Mouse (Mus musculus): ENCODE data around the gene Plekha5. TPM values are rescaled to one million over a fixed set of nuclear protein-coding genes. Genes with fewer than 3 reads are reported as not detected.

Plekha5 gene
- polyA plus RNA-seq, 1 experiment from 2014 or later, result 33.5 TPM

DNA sequence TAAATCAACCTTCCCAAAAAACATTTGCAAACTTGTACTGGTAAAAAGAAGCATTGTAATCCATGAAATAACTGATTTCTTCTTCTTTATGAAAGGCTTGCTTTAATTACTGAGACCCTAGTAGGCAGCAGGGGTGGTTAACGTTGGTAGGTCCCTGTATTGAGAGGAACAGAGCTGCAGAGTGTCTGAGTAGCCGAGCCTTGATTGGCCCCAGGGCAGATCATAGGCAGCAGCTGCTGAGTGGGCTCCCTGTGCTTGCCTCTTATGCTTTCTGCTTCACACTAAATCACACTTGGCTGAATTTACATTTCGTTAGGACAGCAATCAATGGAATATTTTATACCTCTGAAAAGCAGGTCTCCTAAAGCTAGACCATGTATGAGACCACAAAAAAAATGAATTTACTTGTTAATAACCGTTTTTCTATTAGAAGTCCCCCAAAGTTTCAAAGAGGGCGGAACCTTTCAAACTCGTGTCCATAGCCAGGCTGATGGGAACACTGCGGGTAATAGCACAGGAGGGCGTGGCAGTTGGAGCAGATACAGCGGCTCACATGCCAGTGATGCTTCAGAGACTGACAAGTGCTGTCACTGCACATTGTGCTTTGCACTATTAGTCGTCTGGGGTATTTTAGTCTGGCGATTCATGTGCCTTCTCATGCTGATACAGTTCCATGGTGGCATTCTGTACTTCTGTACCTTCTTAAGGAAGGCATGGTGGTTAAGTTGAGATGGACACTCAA lies 123.5 kb downstream of the Plekha5 start:
- Histone ChIP-seq H3K27ac (ENCODE audit: low read length) (no peak overlapping the region), H3K4me3 (replicated peaks; ENCODE audit: low read length) (no peak overlapping the region), H3K36me3 (ENCODE audit: control insufficient read depth, insufficient read depth) (peaks cover 22% of the 10 kb centered on the region), H3K27me3 (replicated peaks; ENCODE audit: control insufficient read depth, insufficient read depth, low read length) (no peaks in the 10 kb centered on the region), H3K9ac (replicated peaks; ENCODE audit: low read depth, low read length) (no peak overlapping the region), H3K4me2 (ENCODE audit: low read length) (no peak overlapping the region), H3K9me3 (ENCODE audit: control insufficient read depth, low read length) (no peaks in the 10 kb centered on the region), H3K4me1 (replicated peaks; ENCODE audit: control insufficient read depth, insufficient read depth, low read length) (no peaks in the 10 kb centered on the region; the same call in 1 of the 2 replicates)
- WGBS, result 64% methylated on average over 11 of the region's 11 CpGs
- peak; percentile 56; the same call in 1 of the 2 replicates for ATAC-seq

DNA sequence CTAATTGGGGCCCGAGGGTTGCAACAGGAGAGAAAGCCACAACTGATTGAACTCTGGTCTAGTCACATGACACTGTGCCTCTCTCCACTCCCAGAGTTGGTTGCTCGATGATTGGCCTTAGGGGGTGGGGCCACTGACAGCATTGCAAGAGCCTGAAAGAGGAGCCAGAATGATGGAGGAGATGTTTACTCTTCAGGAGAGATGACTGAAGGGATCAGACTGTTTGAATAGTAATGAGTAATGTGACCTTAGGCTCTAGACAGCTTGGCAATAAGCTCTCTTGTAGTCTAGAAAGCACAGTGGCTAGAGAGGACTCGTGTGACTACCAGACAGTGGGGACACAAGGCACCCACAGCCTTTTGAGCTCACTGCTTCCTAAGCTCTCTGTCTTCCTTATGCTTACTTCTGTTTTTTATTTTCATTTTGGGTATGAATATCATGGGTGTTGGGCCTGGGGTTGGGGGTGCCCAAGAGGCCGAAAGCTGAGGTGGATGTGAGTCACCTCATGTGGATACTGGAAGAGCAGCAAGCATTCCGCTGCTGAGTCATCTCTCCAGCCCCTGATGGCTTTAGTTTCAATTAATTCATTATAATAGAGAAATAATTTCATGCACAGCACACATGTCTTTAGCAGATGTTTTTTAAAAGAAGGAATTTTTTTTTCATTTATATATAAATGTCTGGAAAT lies 124.4 kb downstream of the Plekha5 start:
- WGBS, result 59% methylated on average over 5 of the region's 5 CpGs
- Histone ChIP-seq H3K4me3 (replicated peaks; ENCODE audit: low read length) (no peak overlapping the region), H3K27me3 (replicated peaks; ENCODE audit: control insufficient read depth, insufficient read depth, low read length) (no peaks in the 10 kb centered on the region), H3K9ac (replicated peaks; ENCODE audit: low read depth, low read length) (no peak overlapping the region), H3K36me3 (ENCODE audit: control insufficient read depth, insufficient read depth) (peaks cover 22% of the 10 kb centered on the region), H3K9me3 (ENCODE audit: control insufficient read depth, low read length) (no peaks in the 10 kb centered on the region), H3K27ac (ENCODE audit: low read length) (no peak overlapping the region), H3K4me2 (ENCODE audit: low read length) (no peak overlapping the region), H3K4me1 (replicated peaks; ENCODE audit: control insufficient read depth, insufficient read depth, low read length) (no peaks in the 10 kb centered on the region; the same call in 1 of the 2 replicates)
- no peak for ATAC-seq

DNA sequence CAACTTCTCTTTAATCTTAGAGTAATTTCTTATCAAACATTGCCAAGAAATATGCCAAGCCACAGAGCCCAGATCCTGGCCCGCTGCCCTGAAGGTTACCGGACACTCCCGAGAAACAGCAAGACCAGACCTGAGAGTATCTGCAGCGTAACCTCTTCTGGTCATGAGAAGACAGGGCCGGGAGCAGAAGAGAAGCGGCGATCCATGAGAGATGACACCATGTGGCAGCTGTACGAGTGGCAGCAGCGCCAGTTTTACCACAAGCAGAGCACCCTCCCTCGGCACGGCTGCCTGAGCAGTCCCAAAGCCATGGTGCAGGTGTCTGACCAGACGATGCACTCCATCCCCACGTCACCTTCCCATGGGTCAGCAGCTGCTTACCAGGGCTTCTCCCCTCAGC lies 126.9 kb downstream of the Plekha5 start:
- 94% methylated on average over 13 of the region's 13 CpGs for WGBS
- Histone ChIP-seq H3K4me3 (replicated peaks; ENCODE audit: low read length) (no peak overlapping the region), H3K9me3 (ENCODE audit: control insufficient read depth, low read length) (no peaks in the 10 kb centered on the region), H3K27ac (ENCODE audit: low read length) (no peak overlapping the region), H3K27me3 (replicated peaks; ENCODE audit: control insufficient read depth, insufficient read depth, low read length) (no peaks in the 10 kb centered on the region), H3K4me2 (ENCODE audit: low read length) (no peak overlapping the region), H3K9ac (replicated peaks; ENCODE audit: low read depth, low read length) (no peak overlapping the region), H3K36me3 (ENCODE audit: control insufficient read depth, insufficient read depth) (peaks cover 12% of the 10 kb centered on the region), H3K4me1 (replicated peaks; ENCODE audit: control insufficient read depth, insufficient read depth, low read length) (no peaks in the 10 kb centered on the region; the same call in 1 of the 2 replicates)
- ATAC-seq, result no peak

DNA sequence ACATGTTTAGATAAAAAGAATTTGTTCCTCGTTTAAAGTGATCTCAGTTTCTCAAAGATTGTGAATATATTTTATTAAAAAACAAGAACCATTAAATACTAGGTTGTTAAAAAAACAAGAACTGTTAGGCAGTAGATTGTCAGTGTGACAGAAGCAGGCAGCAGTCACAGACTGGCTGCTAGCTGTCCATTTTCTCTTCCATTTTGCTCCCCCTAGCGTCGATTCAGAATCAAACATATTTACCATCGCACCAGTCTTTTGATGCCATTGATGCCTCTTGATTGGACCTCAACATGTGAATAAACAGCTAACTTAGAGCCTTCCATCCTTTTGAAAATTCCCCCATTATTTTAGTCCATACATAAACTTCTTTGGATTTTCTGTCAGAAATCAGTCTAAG lies 130.4 kb downstream of the Plekha5 start:
- ATAC-seq, result peak; percentile 52; the same call in 1 of the 2 replicates
- Histone ChIP-seq H3K4me2 (ENCODE audit: low read length) (no peak overlapping the region), H3K27ac (ENCODE audit: low read length) (no peak overlapping the region), H3K27me3 (replicated peaks; ENCODE audit: control insufficient read depth, insufficient read depth, low read length) (no peaks in the 10 kb centered on the region), H3K36me3 (ENCODE audit: control insufficient read depth, insufficient read depth) (peaks cover 12% of the 10 kb centered on the region), H3K9me3 (ENCODE audit: control insufficient read depth, low read length) (no peaks in the 10 kb centered on the region), H3K4me3 (replicated peaks; ENCODE audit: low read length) (no peak overlapping the region), H3K9ac (replicated peaks; ENCODE audit: low read depth, low read length) (no peak overlapping the region), H3K4me1 (replicated peaks; ENCODE audit: control insufficient read depth, insufficient read depth, low read length) (no peaks in the 10 kb centered on the region)
- 57% methylated on average over 4 of the region's 4 CpGs for WGBS

DNA sequence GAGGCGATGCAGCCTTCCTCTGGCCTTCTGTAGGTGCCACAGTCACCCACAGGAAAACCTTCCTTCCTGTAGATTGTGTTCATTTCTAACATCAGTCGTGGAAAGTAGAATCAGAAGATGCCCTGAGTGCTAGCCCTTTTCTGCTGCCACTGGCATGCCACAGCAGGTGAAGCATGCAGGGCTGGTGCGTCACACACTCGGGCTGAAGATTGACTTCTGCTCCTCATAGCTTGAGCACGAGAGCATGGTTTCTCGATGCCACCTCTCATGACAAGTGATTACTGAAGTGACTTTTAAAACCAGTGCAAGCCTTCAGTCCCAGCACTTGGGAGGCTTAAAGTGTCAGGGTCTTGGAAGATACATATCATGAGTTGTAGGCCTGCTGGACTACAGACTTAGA lies 135.6 kb downstream of the Plekha5 start:
- no peaks in the 10 kb centered on the region for H3K36me3 ChIP-seq (ENCODE audit: control insufficient read depth, insufficient read depth)
- 88% methylated on average over 6 of the region's 6 CpGs for WGBS
- ATAC-seq, result no peak

DNA sequence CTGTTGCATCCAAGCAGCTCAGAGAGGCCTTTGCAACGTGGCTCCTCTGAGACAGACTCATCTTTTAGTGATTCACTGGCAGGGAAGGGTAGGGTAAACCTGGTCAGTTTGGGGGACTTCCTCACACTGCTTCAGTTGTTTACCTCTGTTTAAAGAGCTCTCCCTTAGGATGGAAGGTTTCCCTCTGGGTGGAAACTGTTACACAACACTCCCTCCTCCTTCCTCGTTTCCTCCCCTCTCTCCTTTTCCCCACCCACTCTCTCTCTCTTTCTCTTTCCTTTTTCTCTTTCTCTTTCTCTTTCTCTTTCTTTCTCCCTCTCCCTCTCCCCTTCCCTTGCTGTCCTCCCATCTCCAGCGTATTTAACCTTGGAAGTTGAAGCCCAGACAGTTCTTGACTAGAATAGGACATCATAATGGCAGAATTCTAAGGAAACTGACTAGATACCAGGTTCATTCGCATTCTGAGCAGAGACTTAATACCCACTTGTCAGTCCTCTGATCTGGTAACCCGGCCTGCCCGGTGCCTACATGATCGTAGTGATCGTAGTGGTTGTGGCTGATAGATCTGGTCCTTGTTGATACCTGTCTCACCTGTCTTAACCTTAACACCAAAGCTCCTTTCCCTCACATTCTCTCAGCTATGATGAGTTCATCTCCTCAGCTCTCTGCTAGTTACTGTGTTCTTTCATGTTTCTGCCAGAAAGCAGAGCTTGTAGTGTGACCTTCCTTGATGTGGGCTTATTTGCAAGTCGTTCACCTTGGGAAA lies 137.5 kb downstream of the Plekha5 start:
- Histone ChIP-seq H3K27ac (ENCODE audit: low read length) (no peak overlapping the region), H3K9ac (replicated peaks; ENCODE audit: low read depth, low read length) (no peak overlapping the region), H3K4me1 (replicated peaks; ENCODE audit: control insufficient read depth, insufficient read depth, low read length) (no peaks in the 10 kb centered on the region), H3K4me3 (replicated peaks; ENCODE audit: low read length) (no peak overlapping the region), H3K9me3 (ENCODE audit: control insufficient read depth, low read length) (no peaks in the 10 kb centered on the region), H3K4me2 (ENCODE audit: low read length) (no peak overlapping the region), H3K27me3 (replicated peaks; ENCODE audit: control insufficient read depth, insufficient read depth, low read length) (no peaks in the 10 kb centered on the region), H3K36me3 (ENCODE audit: control insufficient read depth, insufficient read depth) (no peaks in the 10 kb centered on the region)
- ATAC-seq, result no peak
- 86% methylated on average over 9 of the region's 9 CpGs for WGBS

More for the DNA sequence above, 135.6 kb downstream of the Plekha5 start:
- no peak overlapping the region for H3K4me2 ChIP-seq (ENCODE audit: low read length)
- H3K27me3 ChIP-seq (replicated peaks; ENCODE audit: control insufficient read depth, insufficient read depth, low read length), result no peaks in the 10 kb centered on the region
- H3K9ac ChIP-seq (replicated peaks; ENCODE audit: low read depth, low read length), result no peak overlapping the region
- H3K27ac ChIP-seq (ENCODE audit: low read length), result no peak overlapping the region
- H3K4me3 ChIP-seq (replicated peaks; ENCODE audit: low read length), result no peak overlapping the region
- no peaks in the 10 kb centered on the region for H3K4me1 ChIP-seq (replicated peaks; ENCODE audit: control insufficient read depth, insufficient read depth, low read length)
- H3K9me3 ChIP-seq (ENCODE audit: control insufficient read depth, low read length), result no peaks in the 10 kb centered on the region

DNA sequence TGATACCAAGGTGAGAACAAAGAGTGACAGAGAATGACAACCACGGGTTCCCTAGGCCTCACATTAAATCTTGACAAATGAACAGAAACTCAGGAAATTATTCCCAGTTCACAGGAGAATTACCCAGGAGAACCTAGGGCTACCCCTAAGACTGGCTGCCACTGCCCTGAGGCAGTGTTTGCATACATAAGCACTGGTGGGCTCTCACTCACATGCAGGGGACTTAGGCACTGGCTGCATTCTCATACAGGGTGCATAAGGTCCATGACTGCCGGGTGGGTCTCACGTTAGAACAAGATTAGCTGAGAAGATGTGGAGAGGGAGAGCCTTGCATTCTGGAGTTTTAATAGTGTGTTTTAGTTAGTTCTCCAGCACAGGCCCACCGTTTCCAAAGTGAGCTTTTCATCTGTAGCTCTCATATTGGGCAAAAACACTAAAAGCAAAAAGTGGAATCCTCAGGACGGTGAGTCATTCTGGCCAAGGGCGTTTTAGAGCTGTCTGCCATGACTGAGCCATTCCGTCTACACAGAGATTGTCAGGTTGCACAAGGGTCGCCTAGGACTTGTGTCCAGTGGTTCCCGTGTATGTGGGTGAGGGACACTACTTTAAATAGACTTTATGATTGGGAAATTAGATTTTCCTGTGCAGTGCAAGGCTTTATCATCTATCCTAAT lies 138.2 kb downstream of the Plekha5 start:
- no peak for ATAC-seq
- Histone ChIP-seq H3K4me1 (replicated peaks; ENCODE audit: control insufficient read depth, insufficient read depth, low read length) (no peaks in the 10 kb centered on the region), H3K27me3 (replicated peaks; ENCODE audit: control insufficient read depth, insufficient read depth, low read length) (no peaks in the 10 kb centered on the region), H3K4me2 (ENCODE audit: low read length) (no peak overlapping the region), H3K27ac (ENCODE audit: low read length) (no peak overlapping the region), H3K36me3 (ENCODE audit: control insufficient read depth, insufficient read depth) (no peaks in the 10 kb centered on the region), H3K9me3 (ENCODE audit: control insufficient read depth, low read length) (no peaks in the 10 kb centered on the region), H3K4me3 (replicated peaks; ENCODE audit: low read length) (no peak overlapping the region), H3K9ac (replicated peaks; ENCODE audit: low read depth, low read length) (no peak overlapping the region)
- 90% methylated on average over 9 of the region's 9 CpGs for WGBS

DNA sequence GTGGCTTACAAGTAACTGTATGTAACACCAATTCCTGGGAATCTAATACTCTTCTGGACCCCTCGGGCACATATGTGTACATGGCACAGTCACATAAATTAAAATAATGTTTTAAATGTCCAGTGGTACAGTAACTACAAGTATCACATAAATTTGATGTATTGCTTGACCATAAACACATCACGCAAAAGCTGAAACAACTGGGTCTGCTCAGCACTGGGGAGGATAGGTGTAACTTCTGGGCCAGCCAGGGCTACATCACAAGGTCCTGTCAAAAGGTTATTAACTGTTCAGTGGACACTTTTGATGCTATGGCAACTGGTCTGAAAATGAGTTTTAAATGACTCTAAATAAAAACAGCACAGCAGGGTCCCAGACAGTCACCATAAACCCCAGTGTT lies 143.3 kb downstream of the Plekha5 start:
- WGBS, result 93% methylated on average over 2 of the region's 2 CpGs
- H3K36me3 ChIP-seq (ENCODE audit: control insufficient read depth, insufficient read depth), result peaks cover 7% of the 10 kb centered on the region
- H3K27me3 ChIP-seq (replicated peaks; ENCODE audit: control insufficient read depth, insufficient read depth, low read length), result no peaks in the 10 kb centered on the region
- H3K4me3 ChIP-seq (replicated peaks; ENCODE audit: low read length), result no peak overlapping the region
- H3K9me3 ChIP-seq (ENCODE audit: control insufficient read depth, low read length), result no peaks in the 10 kb centered on the region
- no peak overlapping the region for H3K4me2 ChIP-seq (ENCODE audit: low read length)
- no peaks in the 10 kb centered on the region for H3K4me1 ChIP-seq (replicated peaks; ENCODE audit: control insufficient read depth, insufficient read depth, low read length)
- no peak overlapping the region for H3K27ac ChIP-seq (ENCODE audit: low read length)
- ATAC-seq, result no peak
- H3K9ac ChIP-seq (replicated peaks; ENCODE audit: low read depth, low read length), result no peak overlapping the region

DNA sequence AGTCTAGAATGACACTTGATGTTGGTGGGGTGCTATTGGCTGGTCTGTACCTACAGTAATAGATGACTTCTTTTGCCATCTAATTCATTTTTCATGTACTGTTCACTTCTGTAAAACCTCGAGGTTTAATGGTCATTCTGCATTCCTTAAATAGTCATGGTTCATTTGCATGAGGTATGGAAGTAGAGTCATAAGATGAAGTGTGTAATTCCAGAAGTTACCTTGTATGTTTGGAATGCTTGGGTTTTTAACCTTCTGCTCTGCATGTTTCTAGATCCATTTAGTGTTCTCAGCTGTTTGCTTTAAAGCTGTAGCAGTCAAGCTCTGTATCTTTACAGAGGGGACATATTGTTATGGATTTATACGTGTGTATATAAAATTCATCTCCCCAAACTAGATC lies 144.0 kb downstream of the Plekha5 start:
- Histone ChIP-seq H3K27ac (ENCODE audit: low read length) (no peak overlapping the region), H3K9ac (replicated peaks; ENCODE audit: low read depth, low read length) (no peak overlapping the region), H3K4me2 (ENCODE audit: low read length) (no peak overlapping the region), H3K9me3 (ENCODE audit: control insufficient read depth, low read length) (no peaks in the 10 kb centered on the region), H3K36me3 (ENCODE audit: control insufficient read depth, insufficient read depth) (peaks cover 11% of the 10 kb centered on the region), H3K4me3 (replicated peaks; ENCODE audit: low read length) (no peak overlapping the region), H3K27me3 (replicated peaks; ENCODE audit: control insufficient read depth, insufficient read depth, low read length) (no peaks in the 10 kb centered on the region), H3K4me1 (replicated peaks; ENCODE audit: control insufficient read depth, insufficient read depth, low read length) (no peaks in the 10 kb centered on the region)
- ATAC-seq, result no peak
- WGBS, result 81% methylated on average over 2 of the region's 2 CpGs
